Mouse (Mus musculus) cerebellum, postnatal 4 days (tissue): ENCODE data around the gene Gm20388.
A peak's percentile ranks its signal among the peaks of the same experiment; 100 is the strongest.

Experiments used
- DNase-seq, 2 experiments: peaks; one replicate each; pipeline ENCODE4 v3.0.0; 2022; ENCODE audit warnings: low spot score in 2 of 2, mixed read lengths in 1 of 2

Gene Gm20388

DNA sequence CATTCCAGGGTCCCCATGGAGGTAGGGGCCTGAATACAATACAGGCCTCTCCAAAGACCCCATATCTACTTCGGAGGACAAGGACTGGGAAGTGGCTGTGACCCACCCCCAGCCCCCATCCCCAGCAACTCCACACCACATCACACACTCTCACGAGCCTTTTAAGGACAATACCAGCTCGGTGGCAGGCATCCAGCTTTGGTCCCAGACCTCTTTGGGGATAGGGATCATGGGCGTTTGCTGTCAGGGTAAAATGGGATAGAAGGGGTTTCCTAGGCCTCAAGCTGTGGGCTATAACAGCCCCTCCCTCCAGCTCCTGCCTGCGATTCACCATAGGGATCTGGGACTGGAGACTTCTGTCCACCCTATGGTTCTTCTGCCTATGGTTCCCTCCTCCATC lies 281.0 kb downstream of the Gm20388 start:
- no peak for DNase-seq

DNA sequence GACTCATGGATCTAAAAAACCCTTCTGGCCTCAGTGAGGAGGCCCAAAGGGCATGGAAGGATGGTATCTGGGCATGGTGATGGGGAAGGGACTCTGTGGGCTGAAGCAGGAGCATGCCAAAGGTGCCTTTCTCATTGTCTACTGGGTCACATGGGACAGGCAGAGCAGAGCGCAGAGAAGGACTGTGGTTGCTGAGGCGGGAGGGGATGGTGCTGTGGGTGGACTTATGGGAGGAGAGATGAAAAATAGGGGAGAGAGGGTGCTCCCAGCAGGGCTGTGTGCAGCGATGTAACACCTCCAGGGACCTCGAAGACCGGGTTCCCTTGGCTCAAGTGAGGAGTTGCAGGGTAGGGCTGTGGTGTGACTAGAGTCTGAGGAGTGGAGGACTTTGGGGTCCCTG lies 281.5 kb downstream of the Gm20388 start:
- no peak for DNase-seq

DNA sequence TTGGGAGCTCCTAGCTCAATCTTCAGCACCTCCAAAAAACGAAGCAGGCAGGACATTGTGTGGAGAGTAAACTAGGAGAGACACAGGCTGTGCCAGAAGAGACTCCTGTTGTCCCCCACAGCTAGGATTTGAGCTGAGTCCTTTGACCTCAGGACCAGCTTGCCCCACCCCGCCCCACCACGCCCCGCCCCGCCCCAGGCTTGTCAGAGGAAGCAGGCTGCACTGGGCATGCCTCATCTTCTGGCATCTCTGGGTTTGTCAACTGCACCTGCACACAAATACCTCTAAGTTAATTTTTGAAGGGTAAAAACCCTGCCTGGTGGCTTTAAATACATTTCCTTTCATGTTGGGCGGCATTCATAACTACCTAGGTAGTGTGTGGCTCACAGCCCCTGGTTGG lies 290.7 kb downstream of the Gm20388 start:
- DNase-seq, result no peak

DNA sequence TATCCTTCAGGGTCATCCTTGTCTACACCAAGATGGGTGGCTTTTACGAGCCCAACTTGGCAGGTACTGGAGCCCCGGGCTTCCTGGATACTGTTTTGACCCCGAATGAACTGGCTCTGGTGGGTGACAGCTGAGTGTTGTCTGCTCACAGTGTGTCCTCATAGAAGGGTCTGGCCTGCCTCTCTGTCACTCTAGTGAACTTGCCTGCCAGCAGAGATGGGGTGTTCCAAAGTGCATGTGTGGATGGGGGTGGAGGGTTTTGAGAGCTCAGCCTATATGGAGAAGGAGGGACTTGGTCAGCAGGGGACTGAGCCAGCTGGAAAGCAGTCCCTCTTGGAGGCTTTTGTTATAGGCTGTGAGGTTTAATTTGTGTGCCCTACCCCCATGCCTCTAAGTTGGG lies 291.9 kb downstream of the Gm20388 start:
- no peak for DNase-seq

DNA sequence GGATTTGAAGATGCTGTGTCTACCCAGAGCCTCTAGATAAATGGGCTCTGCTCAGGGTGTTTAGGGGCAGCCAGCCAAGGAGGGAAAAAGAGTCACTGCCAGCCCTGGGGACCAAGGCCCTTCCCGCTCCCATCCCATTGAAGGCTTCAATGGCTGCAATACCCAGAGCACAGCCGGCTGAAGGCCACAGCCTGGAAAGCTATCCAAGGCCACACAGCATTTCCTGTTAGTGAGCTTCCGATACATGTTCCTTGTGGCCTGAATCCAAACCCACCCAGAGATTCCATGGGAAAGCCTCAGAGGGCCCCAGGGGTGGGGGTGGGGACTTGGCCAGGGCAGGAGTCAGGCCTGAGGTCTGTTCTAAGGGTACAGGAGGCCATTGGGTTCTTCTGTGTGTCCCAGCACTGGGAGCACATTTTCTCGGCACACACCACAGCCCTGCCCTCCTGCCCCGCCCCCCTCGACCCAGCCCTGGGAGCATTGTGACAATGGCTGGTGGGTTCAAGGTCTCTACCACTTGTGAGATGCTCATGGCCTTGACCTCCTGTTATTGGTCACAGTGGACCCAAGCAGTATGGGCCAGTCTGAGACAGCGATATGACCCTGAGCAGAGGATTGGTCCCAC lies 294.2 kb downstream of the Gm20388 start:
- DNase-seq, result no peak

DNA sequence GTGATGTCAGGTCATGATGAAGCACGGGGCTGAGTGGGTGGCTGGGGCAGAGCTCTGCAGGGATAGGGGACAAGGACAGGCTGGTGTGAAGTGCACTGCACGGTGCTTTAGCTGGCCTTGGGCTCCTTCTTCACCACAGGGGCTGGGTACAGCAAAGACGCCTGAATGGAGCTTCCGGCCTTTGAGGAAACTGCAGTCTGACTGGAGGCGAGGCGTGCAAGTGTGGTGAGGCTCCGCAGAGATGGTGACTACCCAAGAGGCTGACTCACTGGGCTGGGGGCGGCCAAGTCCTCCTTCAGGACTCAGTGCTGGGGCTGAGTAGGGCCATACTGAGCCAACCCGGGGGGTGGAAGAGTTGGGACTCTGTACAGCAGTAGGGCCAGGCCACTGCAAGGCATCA lies 295.3 kb downstream of the Gm20388 start:
- DNase-seq, result no peak

DNA sequence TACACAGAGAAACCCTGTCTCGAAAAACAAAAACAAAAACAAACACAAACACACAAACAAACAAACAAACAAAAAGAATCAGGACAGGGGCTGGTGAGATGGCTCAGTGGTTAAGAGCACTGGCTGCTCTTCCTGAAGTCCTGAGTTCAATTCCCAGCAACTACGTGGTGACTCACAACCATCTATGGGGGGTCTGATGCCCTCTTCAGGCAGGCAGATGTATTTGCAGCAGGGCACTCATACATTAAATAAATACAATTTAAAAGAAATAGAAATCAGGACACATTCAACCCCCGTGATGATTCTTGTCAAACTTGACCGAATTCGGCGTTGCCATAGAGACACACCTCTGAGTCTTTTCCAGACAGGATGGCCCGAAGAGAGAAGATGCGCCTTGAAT lies 296.7 kb downstream of the Gm20388 start:
- DNase-seq, result no peak

DNA sequence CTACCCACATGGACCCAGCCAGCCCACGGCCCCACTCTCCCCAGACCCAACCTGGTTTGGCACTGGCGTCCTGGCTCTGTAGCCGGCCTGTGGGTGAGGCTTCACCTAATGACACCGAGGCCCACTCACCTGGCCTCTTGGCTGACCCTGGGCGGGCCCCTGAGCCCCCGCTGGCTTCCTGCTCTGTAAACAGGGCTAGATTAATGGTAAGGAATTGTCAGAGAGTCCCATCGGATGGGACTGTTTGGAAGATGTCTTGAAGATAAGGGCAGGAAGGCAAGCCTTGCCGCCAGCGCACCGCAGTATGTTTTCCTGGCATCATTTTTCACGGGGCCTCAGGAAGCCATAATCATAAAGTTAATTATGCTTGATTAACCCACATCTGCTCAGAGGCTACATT lies 297.5 kb downstream of the Gm20388 start:
- no peak for DNase-seq

DNA sequence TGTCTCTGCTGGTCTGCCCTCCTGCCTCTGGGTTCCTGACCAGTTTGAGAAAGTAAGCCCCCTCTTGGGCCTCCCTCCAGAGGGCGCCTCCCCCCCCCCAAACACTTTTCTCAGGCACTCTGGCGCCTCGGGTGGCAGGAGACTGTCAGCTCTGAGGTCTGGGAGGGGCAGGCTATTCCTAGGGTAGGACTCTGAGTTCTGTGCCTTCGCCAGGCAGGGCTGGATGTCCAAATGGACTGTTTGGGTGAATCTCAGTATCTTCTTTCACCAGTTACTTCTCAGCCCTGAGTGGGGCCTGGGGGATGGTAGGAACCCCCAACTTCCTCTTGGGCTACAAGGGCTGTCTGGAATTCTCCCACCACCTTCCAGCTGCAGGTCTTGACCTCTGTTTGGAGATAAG lies 300.7 kb downstream of the Gm20388 start:
- no peak for DNase-seq

DNA sequence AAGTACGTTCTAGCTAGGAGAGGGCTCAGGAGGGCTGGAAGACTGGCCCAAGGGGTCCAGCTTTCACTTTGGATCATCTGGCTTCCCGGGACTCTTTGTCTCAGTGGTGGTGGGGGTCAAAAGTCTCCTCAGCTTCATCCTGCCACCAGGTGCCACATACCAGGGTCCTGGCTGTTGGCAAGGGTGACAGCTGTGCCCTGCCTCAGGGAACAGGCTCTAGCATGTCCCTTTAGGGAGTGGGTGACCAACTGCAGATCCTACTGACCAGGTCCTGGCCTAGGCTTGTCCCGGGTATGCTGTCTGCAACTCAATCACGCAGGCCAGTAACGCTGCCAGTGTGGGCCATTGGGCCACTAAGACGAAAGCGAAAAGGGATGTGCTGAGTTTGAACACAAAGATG lies 302.0 kb downstream of the Gm20388 start:
- DNase-seq, result no peak

DNA sequence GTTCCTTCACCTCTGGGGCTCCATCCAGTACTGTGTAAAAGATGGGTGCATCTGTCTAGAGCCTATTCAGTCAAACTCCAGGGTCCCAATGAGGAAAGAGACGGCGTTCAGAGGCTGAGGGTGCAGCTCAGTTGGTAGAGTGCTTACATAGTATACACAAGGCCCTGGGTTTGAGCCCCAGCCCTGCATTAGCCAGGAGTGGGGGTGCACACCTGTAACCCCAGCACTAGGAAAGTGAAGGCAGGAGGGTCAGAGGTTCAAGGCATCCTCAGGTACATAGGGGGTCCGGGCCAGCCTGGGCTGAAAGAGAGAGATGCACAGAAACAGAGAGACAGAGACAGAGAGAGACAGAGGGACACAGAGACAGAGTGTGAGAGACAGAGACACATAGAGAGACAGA lies 302.6 kb downstream of the Gm20388 start:
- DNase-seq, result no peak

DNA sequence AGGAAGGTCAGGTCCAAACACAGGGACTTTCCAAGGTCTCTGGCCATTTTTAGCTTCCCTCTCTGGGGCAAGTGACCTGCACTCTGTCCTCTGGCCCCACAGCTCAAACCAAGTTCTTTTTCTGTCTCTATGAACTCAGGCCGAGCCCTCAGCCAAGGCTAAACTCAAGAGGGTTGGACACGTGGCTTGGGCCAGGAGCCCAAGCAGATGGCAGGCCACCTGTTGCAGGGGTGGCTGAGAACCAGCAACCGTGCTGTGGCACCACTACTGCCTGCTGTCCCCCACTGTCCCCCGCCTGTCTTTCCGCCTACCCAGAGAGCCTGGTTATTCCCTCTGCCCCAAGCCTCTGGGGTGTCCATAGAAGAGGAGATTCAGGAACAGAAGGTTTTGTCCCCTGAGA lies 303.3 kb downstream of the Gm20388 start:
- DNase-seq, result peak in 1 of 2 experiments; percentile 87

DNA sequence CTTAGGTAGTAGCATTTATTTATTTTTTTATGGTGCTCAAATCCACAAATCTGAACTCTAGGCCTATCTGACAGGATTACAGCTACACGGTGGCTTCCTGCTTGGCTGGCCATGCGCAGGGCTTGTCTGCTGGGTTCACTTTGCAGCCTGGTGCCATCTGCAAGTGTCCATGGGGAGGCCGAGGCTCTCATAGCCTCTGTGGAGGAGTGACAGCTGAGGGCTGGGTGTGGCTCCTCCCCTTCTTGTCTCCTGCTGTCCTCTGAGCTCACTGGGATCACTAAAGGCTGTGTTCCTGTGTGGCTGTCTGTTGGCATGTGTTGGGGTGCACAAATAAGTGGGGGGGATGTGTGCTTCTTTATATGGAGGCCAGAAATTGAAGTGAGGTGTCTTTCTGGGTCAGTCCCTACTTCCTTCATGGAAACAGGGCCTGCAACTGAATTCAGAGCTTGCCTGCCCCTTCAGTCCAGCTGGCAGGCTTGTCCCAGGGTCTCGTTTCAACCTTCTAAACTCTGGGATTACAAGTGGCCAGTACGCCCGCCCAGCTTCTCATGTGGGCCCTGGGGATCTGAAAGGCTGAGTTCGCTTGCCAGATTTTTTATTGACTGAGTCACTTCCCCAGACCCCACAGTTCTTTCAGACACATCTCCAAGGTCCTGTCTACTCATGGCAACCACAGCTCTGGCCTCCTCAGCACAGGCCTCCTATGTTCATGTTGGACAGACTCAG lies 304.9 kb downstream of the Gm20388 start:
- DNase-seq, result no peak

DNA sequence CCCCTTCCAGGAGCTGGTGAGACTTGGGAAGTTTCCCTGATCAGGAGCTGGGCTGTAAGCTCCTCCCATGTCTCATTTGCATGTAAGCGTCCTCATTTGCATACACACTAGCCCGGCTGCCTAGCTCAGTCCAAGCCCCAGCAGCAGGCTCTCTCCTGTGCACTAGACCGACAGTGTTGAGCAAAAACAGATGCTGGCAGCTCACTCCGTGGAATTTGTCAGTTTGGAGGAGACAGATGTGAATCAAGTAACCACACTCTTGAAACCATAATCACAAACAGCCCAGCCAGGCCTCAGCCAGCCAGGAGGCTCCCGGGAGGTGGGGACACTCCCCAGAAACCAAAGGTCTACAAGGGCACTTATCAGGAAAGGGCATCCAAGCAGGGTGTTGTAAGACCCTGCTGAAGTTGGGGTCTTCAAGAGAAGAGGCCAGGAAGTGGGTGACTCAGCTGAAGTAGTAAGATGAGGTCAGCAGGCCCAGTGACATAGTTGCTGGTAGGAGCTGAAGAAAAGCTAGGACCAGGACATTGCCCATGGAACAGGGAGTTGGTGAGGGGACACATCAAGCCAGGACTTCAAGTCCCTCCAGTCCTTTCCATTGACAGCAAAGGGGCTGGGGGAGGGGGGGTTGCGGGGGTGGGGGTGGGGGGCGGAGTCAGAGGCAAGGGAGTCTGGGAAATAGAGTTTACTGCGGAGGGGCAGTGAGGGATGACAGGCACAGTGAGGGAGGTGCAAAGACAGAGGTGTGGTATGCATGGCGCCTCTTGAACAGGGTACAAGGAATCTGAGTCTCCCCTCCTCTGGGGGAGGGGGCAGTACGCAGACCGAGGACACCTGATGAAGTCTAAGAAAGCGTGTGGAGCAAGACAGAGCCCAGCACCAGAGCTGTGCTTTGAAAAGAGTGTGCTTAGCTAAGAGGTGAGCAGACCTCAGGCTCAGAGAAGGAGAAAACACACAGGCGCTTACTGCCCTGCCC lies 306.5 kb downstream of the Gm20388 start:
- DNase-seq, result no peak

DNA sequence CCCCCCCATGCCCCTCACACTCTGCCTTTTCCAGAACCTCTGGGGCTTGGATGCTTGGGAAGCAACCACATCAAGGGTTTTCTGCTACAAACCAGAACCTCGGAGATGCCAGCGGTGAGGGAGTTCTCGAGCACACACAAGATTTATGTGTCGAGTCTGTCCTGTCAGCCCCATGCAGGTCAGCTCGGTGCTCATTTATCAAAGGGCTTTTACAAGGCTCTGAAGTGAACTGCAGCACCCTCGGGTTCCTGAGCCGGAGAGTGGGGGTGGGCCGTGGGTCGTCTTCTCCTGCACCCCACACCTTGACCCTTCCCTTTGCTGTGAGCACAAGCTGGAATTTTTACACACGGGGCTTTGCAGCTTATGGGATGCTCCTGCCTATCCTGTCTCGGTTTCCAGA lies 311.9 kb downstream of the Gm20388 start:
- DNase-seq, result no peak

DNA sequence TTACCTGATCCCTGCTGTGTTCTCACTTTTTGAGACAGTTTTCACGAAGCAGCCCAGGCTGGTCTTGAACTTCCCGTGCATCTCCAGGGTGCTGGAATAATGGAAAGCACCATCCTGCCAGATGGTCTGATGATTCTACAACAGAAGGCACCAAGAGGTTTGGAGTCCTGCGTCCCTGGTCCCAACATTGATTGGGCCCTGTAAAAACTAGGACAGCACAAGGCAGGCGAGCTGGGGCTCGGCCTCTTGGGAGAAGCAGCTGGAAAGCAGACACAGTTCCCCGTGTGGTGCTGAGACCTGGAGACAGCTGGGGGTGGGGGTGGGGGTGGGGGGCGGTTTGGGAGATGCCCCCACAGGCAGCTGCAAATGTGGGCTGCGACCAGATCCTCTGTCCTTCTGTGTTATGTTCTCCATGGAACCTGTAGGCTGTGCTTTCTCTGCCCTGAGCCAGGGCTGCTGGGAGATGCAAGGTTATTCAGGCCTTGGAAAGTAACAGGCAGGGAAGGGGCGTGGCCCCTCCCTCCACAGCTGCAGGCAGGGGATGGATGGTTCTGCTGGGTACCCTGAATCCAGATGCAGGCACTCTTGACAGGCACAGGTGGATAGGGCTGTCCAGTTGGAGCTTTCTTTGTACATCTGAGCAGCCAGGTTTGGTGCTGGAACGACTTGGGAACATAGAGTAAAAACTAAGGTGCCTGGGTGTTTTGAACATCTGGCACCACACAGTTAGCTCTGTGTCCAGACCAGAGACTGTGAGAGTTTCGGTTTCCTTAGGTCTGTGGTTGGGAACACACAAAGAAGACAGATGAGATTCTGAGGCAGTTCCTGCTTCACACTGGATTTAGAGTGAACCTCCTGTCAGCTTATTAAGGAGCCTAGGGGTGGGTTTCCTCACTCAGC lies 314.1 kb downstream of the Gm20388 start:
- DNase-seq, result no peak

DNA sequence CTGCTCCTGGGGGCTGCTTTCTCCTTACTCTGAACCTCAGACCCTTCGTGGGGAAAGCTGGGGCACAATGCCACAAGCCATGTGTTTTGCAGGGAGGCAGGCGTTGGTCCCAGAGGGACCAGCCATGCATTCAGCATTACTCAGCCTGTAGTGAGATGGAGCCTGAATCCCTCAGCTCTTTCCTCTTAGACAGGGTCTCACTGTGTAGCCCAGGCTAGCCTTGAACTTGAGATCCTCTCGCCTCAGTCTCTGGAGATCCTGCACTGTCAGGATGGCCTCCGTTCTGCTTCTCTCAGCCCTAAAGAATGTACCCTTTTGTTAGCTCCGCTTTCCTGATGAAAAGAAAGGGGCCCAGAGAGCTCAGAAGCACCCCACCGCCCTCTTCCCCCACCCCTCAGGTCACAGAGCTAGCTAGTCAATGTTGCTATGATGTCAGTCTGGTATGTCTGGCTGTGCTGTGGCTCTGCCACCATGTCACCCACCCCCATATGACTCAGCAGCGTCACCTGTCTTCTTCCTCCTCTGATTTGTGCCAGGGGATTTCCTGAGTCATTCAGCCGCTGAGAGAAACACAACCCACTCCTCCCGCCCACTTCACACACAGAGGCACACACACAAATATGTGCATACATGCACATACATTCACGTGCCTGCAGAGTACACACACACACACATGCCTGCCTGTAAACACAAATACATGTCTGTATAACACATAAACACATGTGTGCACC lies 314.9 kb downstream of the Gm20388 start:
- DNase-seq, result no peak

DNA sequence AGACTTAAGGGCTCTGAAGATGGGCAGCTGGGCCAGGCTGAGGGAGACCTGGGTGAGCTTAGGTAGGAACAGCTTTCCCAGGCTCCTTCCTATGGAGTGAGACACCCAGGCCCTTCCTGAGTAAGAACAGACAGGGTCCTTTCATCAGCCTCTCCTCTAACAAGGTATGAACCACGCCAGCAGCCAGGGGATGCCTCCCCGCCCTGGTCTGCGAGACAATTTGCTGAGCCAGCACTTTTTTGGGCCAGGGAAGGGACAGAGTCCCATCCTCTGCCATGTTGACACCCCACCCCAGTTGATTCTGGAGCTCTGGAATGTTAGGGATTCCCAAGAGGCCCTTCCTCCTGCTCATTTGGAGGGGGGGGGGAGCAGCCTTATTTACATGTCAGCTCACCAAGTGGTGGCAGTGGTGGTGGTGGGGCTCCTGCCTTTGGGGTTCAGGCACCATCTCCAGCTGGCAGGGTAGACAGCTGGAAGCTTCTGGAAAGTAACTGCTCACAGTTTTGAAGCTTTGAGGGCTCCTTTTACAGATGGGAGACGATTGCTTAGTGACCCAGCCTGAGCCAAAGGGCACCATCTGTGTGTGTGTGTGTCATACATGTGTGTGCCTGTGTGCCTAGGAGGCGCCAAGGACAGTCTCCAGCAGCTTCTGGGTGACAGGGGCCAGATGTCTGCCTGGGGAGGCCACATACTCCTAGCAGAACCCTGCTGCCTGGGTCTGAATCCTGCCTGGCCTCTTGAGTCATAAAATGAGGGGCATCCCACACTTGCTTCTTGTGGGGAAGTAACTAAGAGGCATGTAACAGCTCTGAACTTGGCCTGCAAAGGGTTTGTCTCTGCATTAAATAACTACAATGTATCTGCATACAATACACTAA lies 316.3 kb downstream of the Gm20388 start:
- no peak for DNase-seq

DNA sequence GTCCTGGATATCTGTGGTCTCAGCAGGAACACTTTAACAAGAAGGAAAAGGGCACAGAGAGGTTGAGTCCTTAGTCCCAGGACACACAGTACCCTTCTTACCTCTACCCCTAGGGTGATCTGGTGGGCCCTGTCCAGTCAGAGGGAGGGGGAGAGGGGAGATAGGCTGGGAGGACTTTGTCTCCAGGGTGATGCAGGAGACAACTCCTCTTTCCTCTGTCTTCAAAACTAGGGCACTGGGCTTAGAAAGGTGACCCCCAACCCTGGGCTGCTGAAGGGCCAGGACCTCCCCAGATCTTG lies 316.9 kb downstream of the Gm20388 start:
- DNase-seq, result no peak
